Mouse (Mus musculus): Measurements from ENCODE around the gene Ccdc130.

Ccdc130 gene

GRCm38 (mm10) chr8:84237542-84238229, 32.5 kb downstream of the Ccdc130 start:
- DNase-seq (ENCODE audit: low read depth, low spot score), result peak; percentile 80

DNA sequence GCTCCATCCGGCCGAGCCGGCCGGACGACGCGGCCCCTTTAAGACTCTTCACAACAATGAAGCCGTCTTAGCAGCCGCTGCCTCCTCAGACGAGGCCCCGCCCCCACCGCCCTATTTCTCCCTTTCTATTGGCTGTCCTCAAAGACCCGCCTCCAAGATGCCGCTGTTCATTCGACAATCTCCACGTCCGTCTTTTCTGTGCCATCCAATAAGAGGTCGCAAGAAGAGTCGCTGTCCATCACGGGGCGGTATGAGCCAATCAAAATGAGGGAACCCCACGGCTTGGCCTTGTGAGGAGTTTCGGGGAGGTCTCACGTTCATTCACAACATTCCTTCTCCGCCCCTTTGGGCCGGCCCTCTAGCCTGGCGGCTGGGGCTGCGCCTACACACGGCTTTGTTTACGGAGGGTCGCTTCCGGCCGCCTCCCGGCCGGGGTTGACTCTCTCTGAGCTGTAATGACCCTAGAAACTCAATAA, 33.1 kb downstream of the Ccdc130 start, which contains the start of gene Zswim4:
Gene Zswim4 (minus strand): TSS at position 58 of the 476 bp plus-strand sequence.
- peak; percentile 100 for DNase-seq (ENCODE audit: low read depth, low spot score)

DNA sequence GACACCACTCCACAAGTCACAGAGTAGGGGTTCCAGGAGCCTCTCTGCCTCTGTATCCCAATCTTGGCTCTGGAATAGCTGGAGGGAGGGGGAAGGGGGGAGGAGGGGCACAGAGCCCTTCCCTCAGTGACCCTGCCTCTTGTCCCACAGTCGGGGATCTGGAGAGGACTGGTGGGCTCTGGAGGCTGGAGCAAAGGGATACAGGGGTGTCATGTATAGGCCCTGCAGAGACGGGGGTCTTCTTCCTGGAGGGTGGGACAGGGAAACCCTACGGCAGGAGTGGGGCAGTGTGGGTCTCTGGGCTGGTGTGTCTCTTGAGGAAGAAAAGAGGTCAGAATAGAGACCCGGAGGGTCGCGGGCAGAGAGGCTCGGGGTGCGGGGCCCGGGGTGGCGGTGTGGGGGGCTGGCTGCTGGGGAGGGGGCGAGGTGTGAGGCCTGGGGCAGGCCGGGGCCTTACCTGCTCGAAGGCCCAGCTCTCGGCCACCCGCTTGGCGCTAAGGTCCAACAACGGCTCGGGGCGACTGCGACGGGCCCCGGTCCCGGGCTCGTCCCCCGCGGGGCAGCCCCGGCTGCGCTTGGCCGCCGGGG, 33.7 kb downstream of the Ccdc130 start:
- no peak for DNase-seq (ENCODE audit: low read depth, low spot score)

GRCm38 (mm10) chr8:84235746-84236409, 34.3 kb downstream of the Ccdc130 start:
- no peak for DNase-seq (ENCODE audit: low read depth, low spot score)

- no peak for DNase-seq (ENCODE audit: low read depth, low spot score)
Measured at GRCm38 (mm10) chr8:84233055-84233454, 37.1 kb downstream of the Ccdc130 start.

- peak; percentile 69 for DNase-seq (ENCODE audit: low read depth, low spot score)
Measured at GRCm38 (mm10) chr8:84230735-84231134, 39.4 kb downstream of the Ccdc130 start.

- DNase-seq (ENCODE audit: low read depth, low spot score), result peak; percentile 90
Measured at GRCm38 (mm10) chr8:84223322-84224029, 46.7 kb downstream of the Ccdc130 start.

- no peak for DNase-seq (ENCODE audit: low read depth, low spot score)
Measured at GRCm38 (mm10) chr8:84222566-84223165, 47.5 kb downstream of the Ccdc130 start.

- no peak for DNase-seq (ENCODE audit: low read depth, low spot score)
Measured at GRCm38 (mm10) chr8:84220105-84220504, 50.1 kb downstream of the Ccdc130 start.

DNA sequence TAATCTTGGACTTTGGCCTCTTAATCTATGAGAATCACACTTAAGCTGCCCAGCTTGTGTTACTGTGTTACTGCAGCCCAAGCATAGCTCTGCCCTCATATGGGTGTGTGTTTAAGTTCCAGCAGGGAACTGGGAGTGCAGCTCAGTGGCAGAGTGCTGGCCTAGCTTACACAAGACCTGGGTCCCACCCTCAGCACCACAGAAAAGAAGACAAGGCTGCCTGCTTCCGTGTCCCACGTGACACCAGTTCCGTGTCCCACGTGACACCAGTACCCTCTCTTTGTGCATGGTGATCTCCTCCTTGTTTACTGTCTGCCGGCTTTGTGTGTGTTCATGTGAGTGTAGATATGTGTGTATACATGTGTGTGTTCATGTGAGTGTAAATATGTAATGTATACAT, 52.0 kb downstream of the Ccdc130 start:
- peak; percentile 70 for DNase-seq (ENCODE audit: low read depth, low spot score)

DNA sequence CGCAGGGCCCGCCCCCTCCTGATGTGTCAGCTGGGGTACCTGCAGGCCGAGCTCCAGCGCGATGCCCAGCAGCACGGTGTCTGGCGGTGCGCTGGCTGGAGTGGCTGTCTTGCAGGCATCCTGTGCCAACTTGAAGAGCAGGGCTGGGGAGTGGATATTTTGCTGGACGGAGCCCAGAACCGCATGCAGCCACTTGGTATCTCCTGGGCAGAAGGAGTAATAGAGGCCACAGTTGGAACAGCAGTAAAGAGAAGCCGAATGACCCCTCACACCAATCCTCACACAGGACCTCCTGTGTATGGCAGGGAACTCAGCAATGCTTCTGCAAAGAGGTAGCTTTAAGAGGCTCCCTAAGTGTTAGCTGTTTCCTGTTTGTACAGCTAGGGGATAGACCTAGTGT, 53.0 kb downstream of the Ccdc130 start:
- DNase-seq (ENCODE audit: low read depth, low spot score), result no peak

- no peak for DNase-seq (ENCODE audit: low read depth, low spot score)
Measured at GRCm38 (mm10) chr8:84213277-84213676, 56.9 kb downstream of the Ccdc130 start.

DNA sequence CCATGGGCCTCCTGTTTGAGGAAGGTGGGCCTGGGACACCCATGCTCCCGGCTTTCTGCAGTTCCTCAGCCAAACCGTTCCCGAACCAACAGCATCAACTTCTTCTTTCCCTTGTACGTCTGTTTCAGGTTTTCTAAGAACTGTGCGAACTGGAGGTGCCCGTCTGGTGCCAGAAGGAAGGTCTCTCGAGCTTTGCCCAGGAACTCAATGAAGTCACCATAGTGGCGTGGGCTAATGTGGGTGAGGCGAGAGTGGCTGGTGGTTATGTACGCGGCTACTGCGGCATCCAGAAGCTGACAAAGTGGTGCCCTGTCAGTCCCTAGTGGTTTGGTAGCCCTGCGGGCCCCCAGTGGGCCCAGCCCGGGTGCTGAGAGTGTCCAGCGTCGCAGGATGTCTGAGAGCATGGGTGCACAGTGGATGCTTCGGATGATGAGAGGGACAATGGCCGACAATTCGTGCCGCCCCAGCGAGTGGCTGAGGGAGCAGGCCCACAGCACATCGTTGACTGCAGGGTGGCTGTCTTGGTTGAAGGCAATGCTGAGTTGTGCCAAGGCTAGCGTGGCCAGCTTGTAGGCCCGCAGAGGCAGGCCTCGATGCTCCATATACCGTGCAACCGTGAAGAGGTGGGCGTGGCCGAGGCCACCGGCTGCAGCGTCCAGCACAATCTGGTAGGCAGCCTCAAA, 58.2 kb downstream of the Ccdc130 start:
- no peak for DNase-seq (ENCODE audit: low read depth, low spot score)

DNA sequence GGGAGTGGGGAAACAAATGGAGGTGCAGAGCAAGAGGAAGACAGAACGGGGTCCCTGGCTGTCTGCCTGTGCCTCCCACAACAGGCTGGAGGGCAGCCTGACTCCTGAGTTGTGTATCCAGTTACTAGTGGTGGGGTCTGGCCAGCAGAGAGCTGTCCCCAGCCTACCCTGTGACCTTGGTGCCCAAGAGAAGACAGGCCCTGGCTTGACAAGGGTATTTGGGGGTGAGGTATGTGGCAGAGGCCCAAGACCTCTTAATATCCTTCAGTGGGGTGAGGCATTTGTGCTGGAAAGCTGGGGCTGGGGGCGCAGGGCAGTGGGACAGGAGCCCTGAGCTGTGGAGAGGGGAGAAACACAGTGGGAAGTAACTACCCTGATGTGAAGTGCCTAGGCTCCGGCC, 59.0 kb downstream of the Ccdc130 start:
- no peak for DNase-seq (ENCODE audit: low read depth, low spot score)

DNA sequence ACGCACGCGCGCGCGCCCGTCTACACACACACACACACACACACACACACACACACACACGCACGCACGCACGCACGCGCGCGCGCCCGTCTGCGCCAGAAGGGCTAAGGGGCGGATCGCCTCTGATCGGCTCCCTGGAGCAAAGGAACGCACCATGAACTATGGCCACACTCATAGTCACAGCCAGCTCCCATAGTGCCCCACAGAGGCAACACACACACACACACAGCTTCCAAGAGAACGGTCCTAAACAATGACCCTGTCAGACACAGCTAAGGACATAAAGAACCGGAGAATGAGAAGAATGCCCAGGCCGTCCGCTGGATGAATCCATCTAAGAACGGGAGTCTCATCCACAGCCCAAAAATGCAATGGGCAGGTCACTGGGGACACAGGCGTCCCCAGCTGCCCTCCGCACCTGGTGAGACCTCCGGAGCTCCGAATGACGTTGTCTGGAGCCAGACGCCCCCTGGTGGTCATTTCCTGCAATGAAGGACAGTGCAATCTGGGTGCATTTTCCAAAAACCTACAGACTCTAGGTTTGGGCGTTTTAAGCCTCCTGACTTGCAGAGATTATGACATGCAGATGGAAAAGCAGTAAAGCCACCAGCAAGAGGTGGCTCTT, 59.9 kb downstream of the Ccdc130 start:
- DNase-seq (ENCODE audit: low read depth, low spot score), result peak; percentile 84

- no peak for DNase-seq (ENCODE audit: low read depth, low spot score)
Measured at GRCm38 (mm10) chr8:84208381-84209380, 61.5 kb downstream of the Ccdc130 start.

- peak; percentile 46 for DNase-seq (ENCODE audit: low read depth, low spot score)
Measured at GRCm38 (mm10) chr8:84207811-84208210, 62.4 kb downstream of the Ccdc130 start.

Data from R1 (cell line).